Mouse (Mus musculus) lung, adult 18-20 months (tissue): ENCODE results near the gene Pdss2.

Experiments used
- DNase-seq, 2 experiments: peaks; one replicate each; pipeline ENCODE4 v3.0.0; 2022; ENCODE audit warnings: mixed read lengths in 2 of 2

The Pdss2 gene

DNA sequence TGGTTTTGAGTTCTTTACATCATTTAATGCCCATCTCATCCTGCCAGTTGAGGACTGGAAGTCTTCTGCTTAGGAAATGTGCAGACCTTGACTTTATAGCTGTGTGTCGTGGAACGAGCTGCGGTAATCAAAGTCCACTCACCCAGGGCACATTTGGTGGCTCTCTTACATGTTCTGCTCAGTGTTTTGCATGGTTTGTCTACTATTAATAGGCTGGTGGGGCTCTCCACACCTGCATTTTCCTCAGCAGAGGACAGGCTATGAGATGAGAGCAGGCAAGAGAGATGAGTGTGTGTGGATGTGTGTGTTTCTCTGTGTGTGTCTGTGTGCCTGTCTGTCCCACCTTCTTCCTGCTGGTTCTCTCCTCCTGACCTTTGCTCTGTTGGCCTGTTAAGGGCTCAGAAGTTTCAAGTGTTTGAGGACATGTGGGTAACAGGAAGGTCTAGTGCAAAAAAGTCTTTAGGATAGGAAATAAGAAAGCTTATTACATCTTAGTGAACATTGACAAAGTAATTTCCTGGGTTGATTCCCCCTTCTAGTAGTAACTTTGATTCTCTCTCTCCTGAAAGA, 266.2 kb downstream of the Pdss2 start:
- DNase-seq, result no peak

DNA sequence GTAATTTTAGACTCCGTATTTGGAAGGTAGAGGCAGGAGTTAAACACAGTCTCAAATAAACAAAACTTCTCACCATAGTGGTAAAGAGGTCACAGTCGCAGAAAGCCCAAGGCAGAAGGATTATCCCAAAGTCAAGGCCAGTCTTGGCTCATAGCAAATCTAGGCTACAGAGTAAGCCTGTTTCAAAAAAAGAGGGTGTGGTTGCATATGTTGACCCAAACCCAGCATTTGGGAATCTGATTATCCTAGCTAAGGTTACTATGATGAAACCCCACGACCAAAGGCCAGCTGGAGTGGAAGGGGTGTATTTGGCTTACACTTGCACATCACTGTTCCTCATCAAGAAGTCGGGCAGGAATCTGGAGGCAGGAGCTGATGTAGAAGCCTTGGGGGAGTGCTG, 267.0 kb downstream of the Pdss2 start:
- DNase-seq, result no peak

DNA sequence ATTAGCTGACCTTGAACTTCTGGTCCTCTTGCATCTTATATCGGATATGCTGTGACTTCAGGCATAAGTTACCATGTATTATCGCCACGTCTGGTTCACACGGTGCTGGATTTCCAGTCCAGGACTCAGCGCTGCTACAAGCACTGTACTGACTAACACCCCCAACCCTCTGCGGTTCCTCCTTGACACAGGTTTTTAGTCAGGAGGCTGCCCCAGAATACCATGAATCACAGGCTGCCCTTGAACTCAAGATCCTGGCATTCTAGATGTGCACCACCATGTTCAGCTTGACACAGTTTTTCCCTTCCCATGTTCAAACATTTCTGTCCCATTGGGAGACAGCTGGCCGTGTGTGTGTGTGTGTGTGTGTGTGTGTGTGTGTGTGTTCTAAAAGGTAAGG, 267.9 kb downstream of the Pdss2 start:
- DNase-seq, result no peak

DNA sequence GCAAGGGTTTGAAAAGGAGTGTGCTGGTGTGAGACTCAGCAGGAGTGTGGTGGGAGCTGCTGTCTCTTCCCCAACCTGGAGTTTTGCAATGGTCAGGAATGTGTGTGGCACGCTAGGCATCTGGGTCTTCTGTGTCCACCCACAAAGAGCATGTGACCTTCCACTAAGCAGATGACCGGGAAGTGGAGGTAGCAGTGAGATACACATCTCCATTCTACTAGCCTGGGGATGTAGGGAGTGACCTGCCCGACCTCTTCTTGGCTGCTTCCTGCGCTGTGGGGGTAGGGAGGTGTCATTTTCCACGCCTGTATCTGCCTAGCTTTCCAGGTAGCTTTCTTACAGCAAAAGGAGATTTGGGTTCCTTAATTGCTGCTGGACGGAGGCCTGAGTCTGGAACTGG, 268.3 kb downstream of the Pdss2 start:
- peak; percentile 36 to 39 for DNase-seq

DNA sequence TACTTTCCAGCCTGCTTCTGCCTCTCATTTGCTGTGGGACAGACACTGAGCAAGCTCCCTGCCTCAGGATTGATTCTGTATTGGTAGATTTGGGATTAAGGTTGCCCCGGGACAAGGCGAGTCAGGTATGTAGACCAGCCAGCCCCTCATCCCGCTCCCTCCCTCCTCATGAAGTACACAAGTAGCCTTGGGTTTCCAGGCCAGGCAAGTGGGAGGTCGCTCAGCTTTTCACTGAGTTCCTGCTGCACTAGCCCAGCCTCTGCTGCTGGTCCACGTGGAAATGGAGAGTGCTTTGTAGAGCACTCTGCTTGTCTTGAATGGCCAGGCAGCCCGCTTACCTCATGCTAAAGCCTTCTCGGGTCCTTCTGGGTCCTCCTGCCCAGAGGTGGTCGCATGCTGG, 268.7 kb downstream of the Pdss2 start:
- DNase-seq, result peak in 1 of 2 experiments; percentile 21

DNA sequence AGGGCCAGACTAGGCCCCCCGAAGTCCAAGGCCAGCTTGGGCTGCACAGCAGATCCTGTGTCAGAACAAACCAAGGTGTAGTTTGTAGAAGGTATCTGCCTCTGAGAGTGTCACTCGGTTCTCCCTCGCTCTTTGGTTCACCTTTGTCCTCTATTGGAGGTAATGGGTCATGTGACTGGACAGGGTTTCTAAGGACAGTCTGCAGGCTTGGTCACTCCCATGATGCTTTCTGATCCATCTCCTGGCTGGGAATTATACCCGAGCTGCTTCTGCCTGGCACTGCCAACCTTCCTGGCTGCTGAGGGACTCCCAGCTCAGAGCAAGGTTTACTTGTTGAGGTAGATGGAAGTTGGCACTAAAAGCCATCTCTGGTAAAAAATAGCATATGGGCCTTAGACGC, 269.6 kb downstream of the Pdss2 start:
- no peak for DNase-seq

DNA sequence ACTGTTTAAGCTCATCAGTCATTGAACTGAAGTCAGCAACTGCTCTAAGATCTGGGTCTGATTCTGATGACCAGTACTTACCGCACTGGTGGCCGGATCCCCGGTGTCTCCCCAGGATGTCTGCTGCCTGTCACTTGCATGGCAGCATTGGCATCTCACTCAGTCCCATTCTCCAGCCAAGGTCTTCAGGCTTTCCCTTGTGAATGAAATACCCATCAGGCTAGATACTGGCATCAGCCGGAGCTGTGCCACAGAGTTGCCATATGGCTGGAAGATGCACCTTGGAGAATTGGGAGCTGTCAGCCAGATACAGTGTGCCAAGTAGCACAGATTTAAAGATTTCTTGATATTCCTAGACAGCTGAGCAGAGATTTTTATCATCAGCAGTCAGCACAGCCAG, 281.3 kb downstream of the Pdss2 start:
- DNase-seq, result no peak

DNA sequence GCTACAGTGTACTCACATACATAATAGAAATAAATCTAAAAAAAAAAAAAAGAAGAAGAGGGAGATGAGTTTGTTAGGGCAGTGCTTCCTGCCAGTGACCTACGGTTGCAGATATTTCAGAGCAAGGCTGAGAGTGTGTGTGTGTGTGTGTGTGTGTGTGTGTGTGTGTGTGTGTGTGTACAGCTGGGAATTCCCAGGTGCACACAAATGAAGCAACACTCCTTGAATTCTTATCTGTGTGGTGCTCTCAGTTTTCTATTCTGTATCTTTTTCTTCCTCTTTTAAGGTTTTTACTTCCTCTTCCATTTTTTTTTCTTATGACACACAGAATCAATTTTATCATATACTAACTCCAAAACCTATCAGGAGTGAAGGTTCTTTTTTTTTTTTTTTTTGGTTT, 283.0 kb downstream of the Pdss2 start:
- no peak for DNase-seq

DNA sequence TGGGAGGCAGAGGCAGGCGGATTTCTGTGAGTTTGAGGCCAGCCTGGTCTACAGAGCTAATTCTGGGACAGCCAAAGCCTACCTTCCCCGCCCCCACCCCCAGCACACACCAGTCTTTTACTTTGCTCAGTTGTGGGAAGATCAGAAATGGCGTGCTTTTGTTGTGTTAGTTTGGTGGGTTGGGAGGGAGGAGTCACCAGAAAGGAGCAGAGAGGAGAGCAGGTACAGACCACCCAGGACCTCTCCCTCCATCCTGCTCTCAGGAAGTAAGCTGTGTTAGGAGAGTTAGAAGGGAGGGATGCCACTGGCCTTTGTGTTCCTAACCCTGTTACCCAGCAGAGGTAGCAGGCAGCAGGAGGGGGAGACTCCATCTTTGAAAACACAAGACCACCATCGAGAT, 285.8 kb downstream of the Pdss2 start:
- DNase-seq, result no peak

DNA sequence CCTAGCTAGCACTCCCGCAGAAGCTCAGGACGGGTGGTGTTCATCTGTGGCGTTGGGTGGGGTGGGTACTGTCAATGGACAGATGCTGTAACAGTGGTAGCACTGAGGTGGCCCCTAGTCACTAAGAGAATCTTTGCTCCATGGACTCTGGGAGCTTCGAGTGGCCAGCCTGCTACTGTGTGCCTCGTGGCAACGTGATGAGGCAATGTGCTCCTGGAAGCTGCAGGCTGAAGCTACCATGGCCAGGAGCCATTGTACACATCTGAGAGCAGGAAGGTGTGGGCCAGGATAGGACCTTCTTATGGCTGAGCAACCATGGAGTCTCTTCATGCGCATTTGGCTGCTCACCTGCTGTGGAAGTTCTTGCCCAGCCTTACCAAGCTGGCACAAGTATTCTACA, 287.9 kb downstream of the Pdss2 start:
- DNase-seq, result no peak

DNA sequence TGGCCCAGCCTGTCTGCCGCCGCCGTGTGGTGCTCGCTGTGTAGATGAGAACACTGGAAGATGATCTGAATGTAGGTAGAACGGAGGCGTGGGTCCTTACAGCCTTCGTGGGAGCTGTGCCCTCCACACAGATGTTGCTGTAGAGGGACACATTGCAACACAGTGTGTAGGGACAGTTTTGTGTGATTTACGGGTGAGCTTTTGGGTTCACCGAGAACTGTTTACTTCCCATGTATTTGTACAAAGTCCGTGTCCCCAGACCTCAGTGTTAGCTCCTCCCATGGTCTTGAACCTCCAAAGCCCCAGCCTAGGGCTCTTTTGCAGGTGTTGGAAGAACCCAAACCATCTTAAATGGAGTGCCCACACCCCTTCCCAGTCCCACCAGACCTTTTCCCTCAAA, 291.7 kb downstream of the Pdss2 start:
- DNase-seq, result no peak
